Mouse (Mus musculus) midbrain, embryonic 11.5 days (tissue): ENCODE measurements around the gene Vdr. TPM values are rescaled to one million over a fixed set of nuclear protein-coding genes. Genes with fewer than 3 reads are reported as not detected.

ENCODE experiments used
- ATAC-seq: fragments of 200-750 bp; cut with Nextera tagmentation; 2 replicates; pipeline ENCODE4 v1.8.0; 2017; ENCODE audit warnings: moderate TSS enrichment, moderate library complexity; ENCODE audit not compliant: low FRiP score
- DNase-seq: peaks from one replicate; pipeline ENCODE4 v3.0.0; 2015; ENCODE audit warnings: low spot score; ENCODE audit errors: missing footprints
- H3K27ac ChIP-seq: fragments of 300-500 bp; sonication (generic); 2 replicates; pipeline ENCODE4 v1.5.1; 2014; ENCODE audit warnings: low read depth, low read length
- H3K27me3 ChIP-seq: fragments of 300-500 bp; sonication (generic); 2 replicates; pipeline ENCODE4 v1.6.1; 2014; ENCODE audit warnings: mild to moderate bottlenecking, low read length, moderate library complexity, mixed read lengths; ENCODE audit not compliant: control insufficient read depth, insufficient read depth
- H3K36me3 ChIP-seq: fragments of 300-500 bp; sonication (generic); 2 replicates; pipeline ENCODE4 v1.6.1; 2014; ENCODE audit warnings: mild to moderate bottlenecking, low read length, moderate library complexity, mixed read lengths; ENCODE audit not compliant: control insufficient read depth, insufficient read depth
- H3K4me1 ChIP-seq: fragments of 300-500 bp; sonication (generic); 2 replicates; pipeline ENCODE4 v1.6.1; 2014; ENCODE audit warnings: low read length; ENCODE audit not compliant: control insufficient read depth, insufficient read depth
- H3K4me2 ChIP-seq: fragments of 300-500 bp; sonication (generic); 2 replicates; pipeline ENCODE4 v1.6.1; 2014; ENCODE audit warnings: mild to moderate bottlenecking, moderate library complexity
- H3K4me3 ChIP-seq: fragments of 300-500 bp; sonication (generic); 2 replicates; pipeline ENCODE4 v1.5.1; 2014; ENCODE audit warnings: low read depth, low read length
- H3K9ac ChIP-seq: fragments of 300-500 bp; sonication (generic); 2 replicates; pipeline ENCODE4 v1.6.1; 2014; ENCODE audit warnings: low read length
- H3K9me3 ChIP-seq: fragments of 300-500 bp; sonication (generic); 2 replicates; pipeline ENCODE4 v1.6.1; 2016; ENCODE audit warnings: low read length; ENCODE audit not compliant: control insufficient read depth
- WGBS: fragments of 180-500 bp; shearing (Covaris S2); extraction: QIAGEN DNeasy Blood & Tissue Kit; methylation state at CpG from one replicate; pipeline ENCODE4 v1.1.7; 2014; 5-methylcytosine and 5-hydroxymethylcytosine counted together
- polyA plus RNA-seq: library from polyadenylated mRNA; unstranded; fragments of >200 nt; fragmentation: Nextera tagmentation; extraction: Ambion mirVana; gene quantifications from 2 replicates; pipeline ENCODE4 v1.2.1, GENCODE M21; 2014

Vdr gene
- polyA plus RNA-seq, 1 experiment from 2014 or later, result 0.38 TPM

GRCm38 (mm10) chr15:97865175-97865574 lies 45.3 kb downstream of the Vdr start:
- H3K4me2 ChIP-seq, result no peak overlapping the region
- no peak overlapping the region for H3K4me3 ChIP-seq
- no peak overlapping the region for H3K9ac ChIP-seq
- WGBS, result 70% methylated on average over 6 of the region's 6 CpGs
- H3K9me3 ChIP-seq, result peaks cover 2% of the 10 kb centered on the region; the same call in 1 of the 2 replicates
- no peak for ATAC-seq
- DNase-seq, result no peak
- no peak overlapping the region for H3K27ac ChIP-seq
- no peaks in the 10 kb centered on the region for H3K36me3 ChIP-seq
- H3K4me1 ChIP-seq, result peaks cover 3% of the 10 kb centered on the region; the same call in 1 of the 2 replicates
- H3K27me3 ChIP-seq, result no peaks in the 10 kb centered on the region

GRCm38 (mm10) chr15:97864361-97865045 lies 45.9 kb downstream of the Vdr start:
- Histone ChIP-seq H3K9me3 (peaks cover 2% of the 10 kb centered on the region; the same call in 1 of the 2 replicates), H3K4me1 (peaks cover 3% of the 10 kb centered on the region; the same call in 1 of the 2 replicates), H3K27ac (no peak overlapping the region), H3K4me3 (no peak overlapping the region), H3K4me2 (no peak overlapping the region), H3K27me3 (no peaks in the 10 kb centered on the region), H3K9ac (no peak overlapping the region), H3K36me3 (no peaks in the 10 kb centered on the region)
- 73% methylated on average over 8 of the region's 8 CpGs for whole genome bisulfite sequencing
- ATAC-seq (no peak), DNase-seq (peak; percentile 77)

GRCm38 (mm10) chr15:97863494-97863881 lies 46.9 kb downstream of the Vdr start:
- peaks cover 2% of the 10 kb centered on the region; the same call in 1 of the 2 replicates for H3K9me3 ChIP-seq
- H3K4me1 ChIP-seq, result peaks cover 3% of the 10 kb centered on the region; the same call in 1 of the 2 replicates
- H3K27ac ChIP-seq, result no peak overlapping the region
- H3K4me3 ChIP-seq, result no peak overlapping the region
- no peaks in the 10 kb centered on the region for H3K27me3 ChIP-seq
- ATAC-seq (no peak), DNase-seq (peak; percentile 73)
- H3K4me2 ChIP-seq, result no peak overlapping the region
- H3K9ac ChIP-seq, result no peak overlapping the region
- no peaks in the 10 kb centered on the region for H3K36me3 ChIP-seq
- 71% methylated on average over 18 of the region's 18 CpGs for WGBS

GRCm38 (mm10) chr15:97862881-97863493 lies 47.4 kb downstream of the Vdr start:
- Histone ChIP-seq H3K27ac (no peak overlapping the region), H3K4me2 (peak overlapping the region; percentile 4; the same call in 1 of the 2 replicates), H3K9me3 (peaks cover 2% of the 10 kb centered on the region; the same call in 1 of the 2 replicates), H3K4me3 (no peak overlapping the region), H3K4me1 (peaks cover 3% of the 10 kb centered on the region; the same call in 1 of the 2 replicates), H3K27me3 (no peaks in the 10 kb centered on the region), H3K9ac (no peak overlapping the region; the same call in 1 of the 2 replicates), H3K36me3 (no peaks in the 10 kb centered on the region)
- ATAC-seq, result no peak
- 28% methylated on average over 14 of the region's 14 CpGs for WGBS
- DNase-seq, result peak; percentile 88

- 81% methylated on average over 3 of the region's 3 CpGs for WGBS
- no peak overlapping the region for H3K4me3 ChIP-seq
- H3K36me3 ChIP-seq, result no peaks in the 10 kb centered on the region
- H3K4me2 ChIP-seq, result no peak overlapping the region
- DNase-seq (no peak), ATAC-seq (no peak)
- H3K9ac ChIP-seq, result no peak overlapping the region
- peaks cover 3% of the 10 kb centered on the region; the same call in 1 of the 2 replicates for H3K4me1 ChIP-seq
- H3K27me3 ChIP-seq, result no peaks in the 10 kb centered on the region
- H3K27ac ChIP-seq, result no peak overlapping the region; the same call in 1 of the 2 replicates
- no peaks in the 10 kb centered on the region for H3K9me3 ChIP-seq
Observed at GRCm38 (mm10) chr15:97860353-97860752, 50.1 kb downstream of the Vdr start.

- WGBS, result 83% methylated on average over 4 of the region's 4 CpGs
- H3K27me3 ChIP-seq, result no peaks in the 10 kb centered on the region
- no peak overlapping the region for H3K9ac ChIP-seq
- H3K4me2 ChIP-seq, result no peak overlapping the region
- no peak overlapping the region for H3K27ac ChIP-seq
- H3K36me3 ChIP-seq, result no peaks in the 10 kb centered on the region
- H3K9me3 ChIP-seq, result no peaks in the 10 kb centered on the region
- no peak for ATAC-seq
- no peak overlapping the region for H3K4me3 ChIP-seq
- DNase-seq, result no peak
- peaks cover 3% of the 10 kb centered on the region; the same call in 1 of the 2 replicates for H3K4me1 ChIP-seq
Observed at GRCm38 (mm10) chr15:97858431-97858830, 52.0 kb downstream of the Vdr start.

- 75% methylated on average over 6 of the region's 6 CpGs for WGBS
- DNase-seq (no peak), ATAC-seq (no peak)
- Histone ChIP-seq H3K4me3 (no peak overlapping the region), H3K27me3 (no peaks in the 10 kb centered on the region), H3K4me1 (no peaks in the 10 kb centered on the region), H3K27ac (no peak overlapping the region), H3K36me3 (no peaks in the 10 kb centered on the region), H3K4me2 (no peak overlapping the region), H3K9ac (no peak overlapping the region), H3K9me3 (no peaks in the 10 kb centered on the region)
Observed at GRCm38 (mm10) chr15:97854551-97854950, 55.9 kb downstream of the Vdr start.

GRCm38 (mm10) chr15:97854059-97854458 lies 56.4 kb downstream of the Vdr start:
- no peak overlapping the region for H3K27ac ChIP-seq
- no peak for DNase-seq
- WGBS, result 55% methylated on average over 8 of the region's 8 CpGs
- H3K4me1 ChIP-seq, result no peaks in the 10 kb centered on the region
- ATAC-seq, result no peak
- no peak overlapping the region for H3K9ac ChIP-seq
- no peak overlapping the region for H3K4me2 ChIP-seq
- H3K4me3 ChIP-seq, result no peak overlapping the region
- no peaks in the 10 kb centered on the region for H3K27me3 ChIP-seq
- no peaks in the 10 kb centered on the region for H3K36me3 ChIP-seq
- H3K9me3 ChIP-seq, result no peaks in the 10 kb centered on the region

GRCm38 (mm10) chr15:97852291-97852690 lies 58.1 kb downstream of the Vdr start:
- 85% methylated on average over 3 of the region's 3 CpGs for WGBS
- H3K36me3 ChIP-seq, result no peaks in the 10 kb centered on the region
- H3K27ac ChIP-seq, result no peak overlapping the region
- no peak overlapping the region for H3K9ac ChIP-seq
- H3K27me3 ChIP-seq, result no peaks in the 10 kb centered on the region
- H3K4me1 ChIP-seq, result no peaks in the 10 kb centered on the region
- no peaks in the 10 kb centered on the region for H3K9me3 ChIP-seq
- no peak for DNase-seq
- ATAC-seq, result no peak
- no peak overlapping the region for H3K4me3 ChIP-seq
- no peak overlapping the region for H3K4me2 ChIP-seq
